Mouse (Mus musculus) embryonic fibroblast, embryonic 13.5 days (primary cell): ENCODE data around the gene Rragd. TPM values are rescaled to one million over a fixed set of nuclear protein-coding genes. Genes with fewer than 3 reads are reported as not detected.
"Not testable (repeated sequence)": the region's sequence is repeated elsewhere in the genome, so short reads cannot be mapped to it uniquely, and the experiment has no call there.

Experiments used
- H3K27ac ChIP-seq: 2 replicates; pipeline ENCODE4 v1.5.1; 2012; ENCODE audit warnings: low read length, control low read depth, inconsistent platforms; ENCODE audit not compliant: insufficient read depth
- H3K4me1 ChIP-seq: 2 replicates; pipeline ENCODE4 v1.6.1; 2011; ENCODE audit warnings: low read length; ENCODE audit not compliant: control insufficient read depth, insufficient read depth
- H3K4me3 ChIP-seq: 2 replicates; pipeline ENCODE4 v1.5.1; 2011; ENCODE audit warnings: mild to moderate bottlenecking, control low read depth, low read length; ENCODE audit not compliant: insufficient read depth
- CTCF ChIP-seq: IDR thresholded peaks from 2 replicates; pipeline ENCODE4 v1.5.1; 2011; ENCODE audit warnings: mild to moderate bottlenecking, control low read depth, low read length, moderate library complexity, borderline replicate concordance; ENCODE audit not compliant: insufficient read depth
- POLR2A ChIP-seq: IDR thresholded peaks from 2 replicates; pipeline ENCODE4 v1.6.1; 2011; ENCODE audit warnings: low read depth, mild to moderate bottlenecking, control low read depth, low read length, moderate library complexity
- polyA plus RNA-seq: library from polyadenylated mRNA; stranded (reverse); fragments of >200 nt; gene quantifications from 2 replicates; pipeline ENCODE4 v1.2.4, GENCODE M21; 2011; ENCODE audit warnings: low read depth; ENCODE audit not compliant: missing spikeins, insufficient read length

Rragd gene
- polyA plus RNA-seq, 1 experiment: 3.1 TPM

DNA sequence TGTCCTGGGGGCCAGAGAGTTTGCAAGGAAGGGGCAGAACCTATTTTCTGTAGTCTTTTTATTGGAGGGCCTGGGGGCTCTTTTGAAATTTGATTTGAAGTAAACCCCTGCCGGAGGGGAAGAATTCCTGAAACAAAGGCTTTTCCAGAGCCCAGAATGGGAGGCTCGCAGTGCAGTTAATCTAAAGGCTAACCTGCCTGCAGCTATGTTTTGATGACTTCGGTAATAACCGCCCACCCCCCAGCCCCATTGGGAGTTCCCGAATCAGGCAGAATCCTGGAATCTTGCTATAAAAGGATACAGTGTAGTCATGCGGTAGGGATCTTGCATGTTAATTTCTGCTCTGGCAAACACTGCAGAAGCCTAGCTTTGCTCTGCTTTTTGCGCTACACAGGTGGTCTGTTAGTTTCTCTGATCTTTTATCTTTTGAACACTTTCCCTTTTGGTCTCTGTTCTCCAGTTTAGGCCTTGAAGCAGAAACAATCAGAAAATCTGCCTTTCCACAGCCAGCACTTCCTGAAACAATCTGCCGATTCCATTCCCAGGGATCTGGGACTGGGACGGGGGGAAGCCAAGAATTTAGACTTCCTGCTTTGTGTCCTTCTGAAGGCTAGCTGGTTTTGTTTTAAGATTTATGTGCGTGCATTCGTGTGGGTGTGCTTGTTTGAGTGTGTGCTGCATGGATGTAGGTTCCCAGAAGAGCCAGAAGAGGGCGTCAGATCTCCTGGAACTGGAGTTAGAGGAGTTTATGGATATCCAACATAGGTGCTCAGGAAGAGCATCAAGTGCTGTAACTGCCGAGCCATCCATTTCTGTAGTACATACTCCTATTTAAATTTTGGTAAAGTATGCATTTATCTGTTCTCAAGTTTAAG is 2.2 kb downstream of the Rragd start:
- no peak overlapping the region for H3K27ac ChIP-seq
- no peaks in the 10 kb centered on the region; the same call in 1 of the 2 replicates for H3K4me1 ChIP-seq
- TF ChIP-seq POLR2A: no peak
- TF ChIP-seq CTCF: no peak

DNA sequence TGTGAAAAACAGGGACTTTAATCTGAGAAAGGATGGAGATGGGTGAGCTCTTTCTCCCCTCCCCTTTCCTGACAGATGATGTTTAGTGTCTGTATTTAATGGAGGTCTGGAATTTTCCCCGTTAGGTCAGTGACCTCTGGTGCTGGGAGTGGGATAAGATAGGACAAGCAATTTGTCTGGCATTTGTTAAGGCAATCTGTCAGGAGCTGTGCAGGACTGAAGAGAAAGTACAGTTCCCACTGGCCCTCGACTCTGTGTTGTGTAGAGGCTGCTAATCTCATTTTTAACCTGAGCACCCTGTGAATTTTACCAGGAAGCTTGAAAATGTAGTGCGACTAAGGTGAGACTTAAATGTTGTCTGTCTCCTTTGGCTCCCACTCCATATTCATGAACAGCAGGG is 2.8 kb downstream of the Rragd start:
- TF ChIP-seq POLR2A: no peak
- TF ChIP-seq CTCF: no peak

More for the DNA sequence above, 2.2 kb downstream of the Rragd start:
- H3K4me3 ChIP-seq: no peak overlapping the region

DNA sequence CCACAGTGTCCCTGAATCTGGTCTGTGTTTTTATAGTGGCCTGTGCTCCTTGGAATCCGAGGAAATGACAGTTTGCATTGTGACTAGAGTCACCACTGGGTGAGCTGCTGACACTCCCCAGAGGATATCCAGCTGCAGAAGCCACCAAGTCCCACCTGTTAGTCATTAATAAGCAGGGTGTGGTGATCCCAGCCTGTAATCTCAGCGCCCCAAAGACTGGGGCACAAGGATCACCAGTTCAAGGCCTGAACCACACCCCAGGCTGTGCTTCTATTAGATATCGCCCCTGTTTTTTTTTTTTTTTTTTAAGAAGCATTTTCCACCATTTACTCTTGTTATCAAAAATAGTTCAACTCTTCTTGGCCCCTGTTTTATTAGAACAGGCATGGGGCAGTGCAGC is 4.2 kb downstream of the Rragd start:
- no peak for TF ChIP-seq POLR2A
- no peak for TF ChIP-seq CTCF
- Histone ChIP-seq H3K4me1 (no peaks in the 10 kb centered on the region; the same call in 1 of the 2 replicates), H3K27ac (no peak overlapping the region), H3K4me3 (no peak overlapping the region)

More for the DNA sequence above, 2.8 kb downstream of the Rragd start:
- Histone ChIP-seq H3K27ac (no peak overlapping the region), H3K4me1 (no peaks in the 10 kb centered on the region; the same call in 1 of the 2 replicates), H3K4me3 (no peak overlapping the region)

DNA sequence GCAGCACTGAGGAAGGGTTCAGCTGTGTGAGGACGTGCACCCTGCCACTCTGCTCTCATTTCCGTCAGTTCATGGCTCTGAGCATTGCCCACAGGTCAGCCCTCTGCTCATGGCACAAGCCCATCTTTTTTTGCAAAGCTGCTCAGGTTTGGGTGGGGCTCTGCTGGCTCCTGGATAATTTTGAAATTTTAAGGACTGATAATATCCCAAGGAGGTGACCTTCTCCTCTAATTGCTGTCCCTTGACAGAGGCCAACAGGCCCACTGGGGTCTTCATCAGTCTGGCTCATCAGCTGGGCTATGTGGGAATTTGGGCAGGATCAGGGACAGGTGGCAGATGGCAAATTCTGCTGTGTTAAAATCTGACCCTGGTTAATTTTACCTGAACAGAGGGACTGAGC is 6.5 kb downstream of the Rragd start:
- H3K27ac ChIP-seq: no peak overlapping the region
- TF ChIP-seq POLR2A (no peak), CTCF (no peak)
- no peaks in the 10 kb centered on the region; the same call in 1 of the 2 replicates for H3K4me1 ChIP-seq
- no peak overlapping the region for H3K4me3 ChIP-seq

DNA sequence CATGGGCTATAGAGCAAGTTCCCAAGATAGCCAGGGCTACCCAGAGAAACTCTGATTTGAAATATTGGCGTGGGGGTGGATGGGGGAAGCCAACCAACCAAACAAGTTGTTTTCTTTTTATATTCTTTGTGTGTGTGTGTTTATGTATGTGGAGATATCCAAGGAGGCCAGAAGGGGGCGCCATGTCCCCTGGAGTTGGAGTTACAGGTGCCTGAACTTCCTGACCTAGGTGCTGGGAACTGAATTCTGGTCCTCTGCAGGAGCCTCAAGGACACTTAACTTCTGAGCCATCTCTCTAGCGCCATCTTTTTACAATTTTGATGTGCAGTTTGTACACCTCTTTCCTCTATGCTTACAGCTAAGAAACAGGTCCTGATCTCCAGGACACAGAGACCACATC is 11.3 kb downstream of the Rragd start:
- H3K27ac ChIP-seq: no peak overlapping the region
- TF ChIP-seq CTCF (no peak), POLR2A (no peak)
- H3K4me1 ChIP-seq: no peaks in the 10 kb centered on the region
- no peak overlapping the region for H3K4me3 ChIP-seq

DNA sequence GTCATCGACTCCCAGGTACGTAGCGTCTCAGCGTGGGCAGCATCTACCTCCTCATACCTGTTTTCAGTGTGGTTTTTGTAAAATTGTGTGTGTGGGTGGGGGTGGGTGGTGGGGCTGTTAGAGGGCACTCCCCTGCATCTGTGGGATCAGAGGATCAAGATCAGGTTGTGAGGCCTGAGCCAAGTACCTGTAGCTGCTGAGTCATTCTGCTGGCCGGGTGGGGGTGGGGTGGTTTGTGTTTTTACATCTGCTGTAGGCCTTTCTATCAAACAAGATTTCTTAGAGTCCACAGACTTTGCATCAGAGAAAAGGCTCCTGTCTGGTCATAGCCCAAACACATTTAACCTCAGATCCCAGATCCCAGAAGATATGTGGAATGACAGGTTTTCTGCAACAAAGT is 13.2 kb downstream of the Rragd start:
- Histone ChIP-seq H3K4me1 (no peaks in the 10 kb centered on the region), H3K27ac (no peak overlapping the region), H3K4me3 (no peak overlapping the region)
- TF ChIP-seq CTCF (no peak), POLR2A (no peak)

DNA sequence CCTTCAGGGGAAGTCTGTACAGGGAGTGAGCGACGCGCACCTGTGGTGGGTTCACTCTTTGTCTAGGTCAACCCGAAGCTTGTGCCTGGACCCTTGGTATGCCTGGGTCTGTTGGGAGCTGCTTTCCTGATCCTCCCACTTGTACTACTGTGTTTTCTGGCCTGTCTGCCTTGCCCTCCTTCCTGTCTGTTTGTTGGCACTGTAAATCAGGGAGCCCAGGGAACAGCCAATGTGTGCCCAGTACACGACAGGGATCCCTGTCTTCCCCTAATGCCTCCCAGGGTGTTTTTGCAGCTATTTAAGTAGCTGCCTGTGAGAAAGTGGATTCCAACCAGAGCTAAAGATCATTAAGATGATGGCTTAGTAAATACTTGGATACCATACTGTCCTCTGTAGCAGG is 14.7 kb downstream of the Rragd start:
- no peak overlapping the region for H3K27ac ChIP-seq

DNA sequence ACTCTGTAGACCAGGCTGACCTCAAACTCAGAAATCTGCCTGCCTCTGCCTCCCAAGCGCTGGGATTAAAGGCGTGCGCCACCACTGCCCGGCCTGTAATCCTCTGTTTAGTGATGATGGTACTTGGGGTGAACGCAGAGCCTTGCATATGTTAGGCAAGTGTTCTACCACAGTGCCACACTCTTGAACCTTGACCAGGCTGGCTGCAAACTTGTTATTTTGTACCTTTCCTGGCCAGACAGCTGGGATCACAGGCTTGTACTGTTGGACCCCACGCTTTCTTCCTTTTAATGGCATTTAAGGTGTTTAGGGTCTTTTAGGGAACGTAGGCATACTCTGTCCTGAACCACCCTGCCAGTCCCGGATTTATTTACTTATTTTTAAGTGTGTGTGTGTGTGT is 16.2 kb downstream of the Rragd start:
- Histone ChIP-seq H3K27ac (no peak overlapping the region), H3K4me3 (no peak overlapping the region), H3K4me1 (no peaks in the 10 kb centered on the region)
- TF ChIP-seq POLR2A: no peak
- TF ChIP-seq CTCF: no peak

More for the DNA sequence above, 14.7 kb downstream of the Rragd start:
- no peaks in the 10 kb centered on the region for H3K4me1 ChIP-seq
- H3K4me3 ChIP-seq: no peak overlapping the region
- TF ChIP-seq CTCF (no peak), POLR2A (no peak)

DNA sequence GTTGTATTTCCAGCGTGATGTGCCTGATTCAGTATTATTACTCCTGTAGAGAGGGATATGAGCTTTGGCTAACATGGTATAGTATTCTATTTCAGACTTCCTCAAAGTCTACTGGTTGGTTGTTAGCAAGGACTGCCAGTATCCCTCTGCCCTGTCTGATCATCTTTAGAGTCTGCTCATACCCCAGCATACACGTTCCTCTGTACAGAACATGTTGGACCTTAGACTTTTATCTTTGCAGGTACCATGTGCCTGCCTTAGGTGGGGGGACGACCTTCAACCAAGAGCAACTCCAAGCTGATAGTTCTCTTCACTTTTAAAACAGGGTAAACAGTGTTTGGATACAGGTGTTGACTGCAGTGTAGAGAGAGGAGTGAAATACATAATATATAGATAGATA is 19.2 kb downstream of the Rragd start:
- Histone ChIP-seq H3K4me1 (no peaks in the 10 kb centered on the region), H3K4me3 (no peak overlapping the region), H3K27ac (no peak overlapping the region)
- TF ChIP-seq POLR2A: no peak
- TF ChIP-seq CTCF: no peak

DNA sequence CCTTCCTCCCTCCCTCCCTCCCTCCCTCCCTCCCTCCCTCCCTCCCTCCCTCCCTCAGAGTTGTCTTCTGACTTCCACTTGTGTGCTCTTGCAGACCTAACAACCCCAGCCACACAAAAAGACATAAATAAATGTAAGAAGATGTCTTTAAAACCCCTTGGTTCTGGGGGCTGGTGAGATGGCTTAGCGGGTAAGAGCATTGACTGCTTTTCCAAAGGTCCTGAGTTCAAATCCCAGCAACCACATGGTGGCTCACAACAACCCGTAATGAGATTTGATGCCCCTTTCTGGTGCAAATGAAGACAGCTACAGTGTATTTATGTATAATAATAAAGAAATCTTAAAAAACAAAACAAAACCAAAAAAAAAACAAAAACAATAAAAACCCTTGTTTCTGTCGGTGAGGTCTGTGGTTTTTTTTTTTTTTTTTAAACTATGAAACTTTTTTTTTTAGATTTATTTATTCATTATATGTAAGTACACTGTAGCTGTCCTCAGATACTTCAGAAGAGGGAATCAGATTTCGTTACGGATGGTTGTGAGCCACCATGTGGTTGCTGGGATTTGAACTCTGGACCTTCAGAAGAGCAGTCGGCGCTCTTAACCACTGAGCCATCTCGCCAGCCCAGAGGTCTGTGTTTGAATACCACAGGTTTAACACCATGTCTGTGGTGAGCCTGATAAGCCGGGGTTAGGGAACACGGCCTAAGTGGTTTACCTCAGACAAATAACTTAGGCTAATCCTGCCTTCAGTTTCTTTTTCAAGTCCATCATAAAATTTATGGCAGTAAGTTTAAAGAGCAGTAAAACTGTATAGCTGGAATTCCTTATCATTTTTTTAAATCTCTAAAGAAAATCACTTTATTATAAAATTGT is 23.0 kb downstream of the Rragd start:
- not testable (repeated sequence) for H3K4me3 ChIP-seq, H3K4me1 ChIP-seq, H3K27ac ChIP-seq
